In genomic region chr12:110601241-110602218, GRCm38 (mm10) we compare ENCODE assay signal across 8 mouse cellular contexts. TPM values are rescaled to one million over a fixed set of nuclear protein-coding genes. Genes with fewer than 3 reads are reported as not detected.
A peak's percentile ranks its signal among the peaks of the same experiment; 100 is the strongest.
DNase-seq lines count a peak whose midpoint lies in the region; ATAC-seq lines count a peak whose summit lies in the region.

TSS of gene Dync1h1 (plus strand) at chr12:110601452.

- peak; percentile 91 for ATAC-seq in intestine, embryonic 14.5 days (replicated peaks; ENCODE audit: low FRiP score, low TSS enrichment, low read depth)

- under 1% methylated on average over 96 of the region's 105 CpGs for WGBS in intestine, embryonic 14.5 days

- H3K4me2 ChIP-seq in intestine, embryonic 14.5 days (ENCODE audit: low read length): peak within 1 kb of the TSS; percentile 72

- 0 out of 2 replicates have a peak, but pooled peaks cover 3% of the 10 kb centered on the region for H3K27me3 ChIP-seq in intestine, embryonic 14.5 days (replicated peaks; ENCODE audit: control insufficient read depth, insufficient read depth, low read length)

- H3K4me1 ChIP-seq in intestine, embryonic 14.5 days (replicated peaks; ENCODE audit: control insufficient read depth, insufficient read depth, low read length): peaks cover 19% of the 10 kb centered on the region

- intact Hi-C loops in left cerebral cortex, postnatal 14 days (cut with DNase I): loop anchor here (5.0 kb wide), 2 partner anchors 96 to 241 kb away; partner anchors contain the start of gene Mok

- H3K27ac ChIP-seq in intestine, embryonic 14.5 days (ENCODE audit: low read depth): peak within 1 kb of the TSS; percentile 97

- DNase-seq in adrenal gland, adult (ENCODE audit: inconsistent age in 2 of 2, low spot score in 1 of 2): peak; percentile 95 to 97
- peak; percentile 95 for DNase-seq in embryo, embryonic 10.5 days (ENCODE audit: low spot score)
- DNase-seq in gastrocnemius, postnatal 25 days: peak; percentile 91
- peak; percentile 94 for DNase-seq in intestine, embryonic 14.5 days (ENCODE audit: low spot score)
- DNase-seq in left cerebral cortex, postnatal 14 days (ENCODE audit: low spot score in 2 of 2): peak; percentile 92 to 95
- peak; percentile 94 for DNase-seq in mesoderm, embryonic 11.5 days (ENCODE audit: low read depth, low spot score)
- DNase-seq in right cerebral cortex, postnatal 36 days (ENCODE audit: low spot score in 2 of 2): peak; percentile 90 to 91
- DNase-seq in yolk sac, embryonic 10.5 days (ENCODE audit: low spot score): peak; percentile 88

- H3K36me3 ChIP-seq in intestine, embryonic 14.5 days (ENCODE audit: control insufficient read depth, insufficient read depth, low read length): peaks cover 6% of the 10 kb centered on the region; the same call in 1 of the 2 replicates

- peak within 1 kb of the TSS; percentile 97 for H3K9ac ChIP-seq in intestine, embryonic 14.5 days (ENCODE audit: low read length)

- H3K9me3 ChIP-seq in intestine, embryonic 14.5 days (ENCODE audit: control insufficient read depth, low read length): no peaks in the 10 kb centered on the region

- H3K4me3 ChIP-seq in intestine, embryonic 14.5 days (ENCODE audit: low read depth, low read length): peak within 1 kb of the TSS; percentile 100

RNA-seq across cellular contexts. Expression of gene Dync1h1, which starts in this region (rescaled TPM):
- total RNA-seq in gastrocnemius, postnatal 25 days (2021): 10 to 100 TPM; 63.4 to 65.5 TPM
- polyA plus RNA-seq in intestine, embryonic 14.5 days (2014; fragmentation: Nextera tagmentation; extraction: Ambion mirVana): 65.6 and 67.3 TPM in 2 replicates
- 100 to 1,000 TPM; 318 to 323 TPM for total RNA-seq in left cerebral cortex, postnatal 14 days (2021)

Comparison
In these comparisons a context has a peak if more than half of its experiments do, and no peak if none do; other contexts are left out.
1. Peak in every context shown above with its lines: DNase-seq, ATAC-seq, H3K4me3 ChIP-seq and H3K27ac ChIP-seq.
2. RNA of gene Dync1h1 (total RNA-seq): 318 to 323 TPM in left cerebral cortex, postnatal 14 days; 63.4 to 65.5 TPM in gastrocnemius, postnatal 25 days; every median in the first group is over 4 times any median in the second.